Mouse (Mus musculus): ENCODE measurements around the gene Sppl2b.

Sppl2b gene

GRCm38 (mm10) chr10:80911891-80912290 lies 56.8 kb downstream of the Sppl2b start:
- H3K27me3 ChIP-seq (ENCODE audit: insufficient read depth, low read length) = no peaks in the 10 kb centered on the region
- peaks cover 67% of the 10 kb centered on the region for H3K4me1 ChIP-seq (replicated peaks; ENCODE audit: low read depth, low read length)
- H3K4me3 ChIP-seq (replicated peaks; ENCODE audit: low read length) = no peak overlapping the region
- TF ChIP-seq NANOG (IDR thresholded peaks at IDR 0.05; ENCODE audit: borderline replicate concordance, low read length) (no peak), POU5F1 (IDR thresholded peaks at IDR 0.05; ENCODE audit: borderline replicate concordance, low read length) (no peak), CTCF (conservative IDR thresholded peaks at IDR 0.05; ENCODE audit: low read length) (no peak)
- no peaks in the 10 kb centered on the region for H3K9me3 ChIP-seq (ENCODE audit: low read length)
- peaks cover 97% of the 10 kb centered on the region for H3K36me3 ChIP-seq (ENCODE audit: insufficient read depth, low read length)

GRCm38 (mm10) chr10:80913364-80914011 lies 58.4 kb downstream of the Sppl2b start:
- H3K27me3 ChIP-seq (ENCODE audit: insufficient read depth, low read length) = no peaks in the 10 kb centered on the region
- TF ChIP-seq POU5F1 (IDR thresholded peaks at IDR 0.05; ENCODE audit: borderline replicate concordance, low read length) (no peak), NANOG (IDR thresholded peaks at IDR 0.05; ENCODE audit: borderline replicate concordance, low read length) (no peak)
- peaks cover 56% of the 10 kb centered on the region for H3K4me1 ChIP-seq (replicated peaks; ENCODE audit: low read depth, low read length)
- H3K36me3 ChIP-seq (ENCODE audit: insufficient read depth, low read length) = peaks cover 82% of the 10 kb centered on the region
- no peaks in the 10 kb centered on the region for H3K9me3 ChIP-seq (ENCODE audit: low read length)
- H3K4me3 ChIP-seq (replicated peaks; ENCODE audit: low read length) = no peak overlapping the region

- Histone ChIP-seq H3K4me3 (replicated peaks; ENCODE audit: low read length) (no peak overlapping the region), H3K27me3 (ENCODE audit: insufficient read depth, low read length) (no peaks in the 10 kb centered on the region), H3K4me1 (replicated peaks; ENCODE audit: low read depth, low read length) (peaks cover 53% of the 10 kb centered on the region), H3K9me3 (ENCODE audit: low read length) (no peaks in the 10 kb centered on the region), H3K36me3 (ENCODE audit: insufficient read depth, low read length) (peaks cover 74% of the 10 kb centered on the region)
- TF ChIP-seq CTCF (conservative IDR thresholded peaks at IDR 0.05; ENCODE audit: low read length) = no peak
- TF ChIP-seq POU5F1 (IDR thresholded peaks at IDR 0.05; ENCODE audit: borderline replicate concordance, low read length) = no peak
- TF ChIP-seq NANOG (IDR thresholded peaks at IDR 0.05; ENCODE audit: borderline replicate concordance, low read length) = no peak
Observed at GRCm38 (mm10) chr10:80914253-80914656, 59.2 kb downstream of the Sppl2b start.

GRCm38 (mm10) chr10:80915260-80915659 lies 60.2 kb downstream of the Sppl2b start:
- Histone ChIP-seq H3K9me3 (ENCODE audit: low read length) (no peaks in the 10 kb centered on the region), H3K27me3 (ENCODE audit: insufficient read depth, low read length) (no peaks in the 10 kb centered on the region), H3K36me3 (ENCODE audit: insufficient read depth, low read length) (peaks cover 64% of the 10 kb centered on the region), H3K4me1 (replicated peaks; ENCODE audit: low read depth, low read length) (peaks cover 51% of the 10 kb centered on the region), H3K4me3 (replicated peaks; ENCODE audit: low read length) (no peak overlapping the region)
- TF ChIP-seq POU5F1 (IDR thresholded peaks at IDR 0.05; ENCODE audit: borderline replicate concordance, low read length) (no peak), NANOG (IDR thresholded peaks at IDR 0.05; ENCODE audit: borderline replicate concordance, low read length) (no peak), CTCF (conservative IDR thresholded peaks at IDR 0.05; ENCODE audit: low read length) (no peak)

- Histone ChIP-seq H3K4me3 (replicated peaks; ENCODE audit: low read length) (no peak overlapping the region), H3K4me1 (replicated peaks; ENCODE audit: low read depth, low read length) (peaks cover 51% of the 10 kb centered on the region), H3K27me3 (ENCODE audit: insufficient read depth, low read length) (no peaks in the 10 kb centered on the region), H3K36me3 (ENCODE audit: insufficient read depth, low read length) (peaks cover 60% of the 10 kb centered on the region), H3K9me3 (ENCODE audit: low read length) (no peaks in the 10 kb centered on the region)
- no peak for TF ChIP-seq CTCF (conservative IDR thresholded peaks at IDR 0.05; ENCODE audit: low read length)
- TF ChIP-seq POU5F1 (IDR thresholded peaks at IDR 0.05; ENCODE audit: borderline replicate concordance, low read length) = no peak
- no peak for TF ChIP-seq NANOG (IDR thresholded peaks at IDR 0.05; ENCODE audit: borderline replicate concordance, low read length)
Observed at GRCm38 (mm10) chr10:80915736-80916135, 60.7 kb downstream of the Sppl2b start.

GRCm38 (mm10) chr10:80917336-80917778 lies 62.3 kb downstream of the Sppl2b start:
- no peaks in the 10 kb centered on the region for H3K9me3 ChIP-seq (ENCODE audit: low read length)
- H3K27me3 ChIP-seq (ENCODE audit: insufficient read depth, low read length) = no peaks in the 10 kb centered on the region
- no peak for TF ChIP-seq NANOG (IDR thresholded peaks at IDR 0.05; ENCODE audit: borderline replicate concordance, low read length)
- no peak for TF ChIP-seq CTCF (conservative IDR thresholded peaks at IDR 0.05; ENCODE audit: low read length)
- TF ChIP-seq POU5F1 (IDR thresholded peaks at IDR 0.05; ENCODE audit: borderline replicate concordance, low read length) = no peak
- peak overlapping the region; percentile 100 for H3K4me3 ChIP-seq (replicated peaks; ENCODE audit: low read length)
- peaks cover 62% of the 10 kb centered on the region for H3K4me1 ChIP-seq (replicated peaks; ENCODE audit: low read depth, low read length)
- H3K36me3 ChIP-seq (ENCODE audit: insufficient read depth, low read length) = peaks cover 43% of the 10 kb centered on the region

GRCm38 (mm10) chr10:80917779-80918434 lies 62.8 kb downstream of the Sppl2b start, which contains the start of gene Lmnb2:
TSS of gene Lmnb2 (minus strand) at chr10:80918245.
- no peaks in the 10 kb centered on the region for H3K27me3 ChIP-seq (ENCODE audit: insufficient read depth, low read length)
- peaks cover 64% of the 10 kb centered on the region for H3K4me1 ChIP-seq (replicated peaks; ENCODE audit: low read depth, low read length)
- H3K36me3 ChIP-seq (ENCODE audit: insufficient read depth, low read length) = peaks cover 38% of the 10 kb centered on the region
- peak within 1 kb of the TSS; percentile 100 for H3K4me3 ChIP-seq (replicated peaks; ENCODE audit: low read length)
- H3K9me3 ChIP-seq (ENCODE audit: low read length) = no peaks in the 10 kb centered on the region
- TF ChIP-seq POU5F1 (IDR thresholded peaks at IDR 0.05; ENCODE audit: borderline replicate concordance, low read length) = no peak
- TF ChIP-seq CTCF (conservative IDR thresholded peaks at IDR 0.05; ENCODE audit: low read length) = no peak
- no peak for TF ChIP-seq NANOG (IDR thresholded peaks at IDR 0.05; ENCODE audit: borderline replicate concordance, low read length)

All from E14TG2a.4 (cell line).